Mouse (Mus musculus) cortical plate, adult 2 months (tissue): ENCODE data around the gene Sowahb.

Source experiments
- CTCF ChIP-seq: fragments of 200-500 bp; IDR thresholded peaks from 2 replicates; pipeline ENCODE4 v1.5.1; 2011; ENCODE audit warnings: mild to moderate bottlenecking, control low read depth, low read length; ENCODE audit not compliant: insufficient read depth; ENCODE audit errors: extremely low read depth
- POLR2A ChIP-seq: fragments of 200-500 bp; IDR thresholded peaks from 2 replicates; pipeline ENCODE4 v1.6.1; 2011; ENCODE audit warnings: mild to moderate bottlenecking, low read length, control low read depth; ENCODE audit not compliant: insufficient read depth; ENCODE audit errors: extremely low read depth

DNA sequence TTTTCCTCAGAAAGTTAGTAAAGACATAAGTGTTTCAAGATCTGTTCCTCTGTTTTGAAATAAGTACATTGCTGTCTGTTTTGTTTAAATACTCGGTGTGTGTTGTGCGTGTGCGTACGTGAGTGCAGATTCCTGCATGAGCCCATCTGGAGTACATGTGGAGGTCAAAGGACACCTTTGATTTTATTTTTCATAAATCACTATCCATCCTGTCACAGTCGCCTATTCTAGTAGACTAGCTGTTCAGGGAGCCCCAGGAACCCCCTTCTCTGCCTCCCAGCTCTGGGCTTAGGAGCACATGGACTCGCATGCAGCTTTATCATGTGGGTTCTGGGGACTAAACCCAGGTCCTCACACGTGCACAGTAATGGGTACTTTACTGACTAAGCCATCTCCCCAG lies 8.6 kb downstream of the Sowahb start:
- TF ChIP-seq CTCF, result no peak
- no peak for TF ChIP-seq POLR2A
